Mouse (Mus musculus) bone marrow macrophage, adult 2 months (primary cell): ENCODE results near the gene Tnip2.

Experiments
- CTCF ChIP-seq: IDR thresholded peaks from 2 replicates; pipeline ENCODE4 v1.5.1; 2012; ENCODE audit warnings: low read depth, mild to moderate bottlenecking, low read length, moderate library complexity
- POLR2A ChIP-seq: IDR thresholded peaks from 2 replicates; pipeline ENCODE4 v1.6.1; 2012; ENCODE audit warnings: mild to moderate bottlenecking, low read depth, low read length, borderline replicate concordance

GRCm38 (mm10) chr5:34549135-34549482, 35.3 kb upstream of the Tnip2 start:
- TF ChIP-seq CTCF, result no peak
- TF ChIP-seq POLR2A, result no peak
